ENCODE assay signal across 10 mouse cellular contexts in genomic region chr2:164942692-164943290, GRCm38 (mm10). TPM values are rescaled to one million over a fixed set of nuclear protein-coding genes. Genes with fewer than 3 reads are reported as not detected.
DNase-seq lines count a peak whose midpoint lies in the region; ATAC-seq and TF ChIP-seq lines count a peak whose summit lies in the region.
"Had no signal": no experiment of that assay in that cellular context is flagged by ENCODE, and none has a peak within 500 bp of the region (broad histone marks: within the 10 kb centered on the region; RNA-seq: fewer than 3 reads in every experiment).

No protein-coding gene starts in this region.

- H3K27ac ChIP-seq in heart, embryonic 12.5 days (ENCODE audit: poor library complexity, severe bottlenecking): no peak overlapping the region
- peak overlapping the region; percentile 55; the same call in 1 of the 2 replicates for H3K27ac ChIP-seq in ES-E14 (ENCODE audit: insufficient read depth, low read depth, low read length, poor library complexity, severe bottlenecking)
- no peak overlapping the region for H3K27ac ChIP-seq in liver, embryonic 14.5 days
- no peak overlapping the region for H3K27ac ChIP-seq in thymus, adult 2 months (ENCODE audit: control insufficient read depth, insufficient read depth, low read length)
- H3K27ac ChIP-seq: limb, embryonic 15.5 days had no signal

- no peak for TF ChIP-seq POLR2A in thymus, adult 2 months (IDR thresholded peaks at IDR 0.05; ENCODE audit: control insufficient read depth, extremely low read depth, insufficient read depth, low read length, poor library complexity)

- H3K4me2 ChIP-seq in heart, embryonic 12.5 days: no peak overlapping the region
- no peak overlapping the region for H3K4me2 ChIP-seq in liver, embryonic 14.5 days (ENCODE audit: low read depth)
- H3K4me2 ChIP-seq: limb, embryonic 15.5 days had no signal

- no peaks in the 10 kb centered on the region for H3K9me3 ChIP-seq in heart, embryonic 12.5 days (replicated peaks)
- H3K9me3 ChIP-seq in ES-E14 (ENCODE audit: control insufficient read depth, insufficient read depth, low read depth, low read length): no peaks in the 10 kb centered on the region
- no peaks in the 10 kb centered on the region for H3K9me3 ChIP-seq in liver, embryonic 14.5 days (ENCODE audit: control insufficient read depth, low read length)
- H3K9me3 ChIP-seq: limb, embryonic 15.5 days had no signal

- H3K4me3 ChIP-seq in heart, embryonic 12.5 days: no peak overlapping the region
- no peak overlapping the region for H3K4me3 ChIP-seq in ES-E14 (ENCODE audit: insufficient read depth in 1 of 2, low read depth in 1 of 2, low read length in 2 of 2, poor library complexity in 1 of 2, severe bottlenecking in 1 of 2)
- H3K4me3 ChIP-seq in liver, embryonic 14.5 days (ENCODE audit: insufficient read depth in 1 of 2, low read depth in 2 of 2, low read length in 2 of 2): no peak overlapping the region
- no peak overlapping the region for H3K4me3 ChIP-seq in thymus, adult 2 months (ENCODE audit: control insufficient read depth, insufficient read depth, low read length)
- H3K4me3 ChIP-seq: limb, embryonic 15.5 days had no signal

- in situ Hi-C loops in ES-E14 (cut with MboI; ENCODE audit: low sequenced_read_pairs in 2 of 2, unreplicated experiment in 2 of 2): no loop called here

- peaks cover 22% of the 10 kb centered on the region for H3K4me1 ChIP-seq in heart, embryonic 12.5 days (replicated peaks)
- peaks cover 0 to 43% of the 10 kb centered on the region in 2 experiments; a peak in 2 of 4 replicates for H3K4me1 ChIP-seq in ES-E14 (ENCODE audit: control insufficient read depth in 2 of 2, insufficient read depth in 2 of 2, low read length in 2 of 2, poor library complexity in 1 of 2)
- peaks cover 0 to 5% of the 10 kb centered on the region in 2 experiments; a peak in 1 of 4 replicates for H3K4me1 ChIP-seq in liver, embryonic 14.5 days (replicated peaks; ENCODE audit: control insufficient read depth in 2 of 2, insufficient read depth in 2 of 2, low read length in 1 of 2)
- peaks cover 56% of the 10 kb centered on the region for H3K4me1 ChIP-seq in thymus, adult 2 months (replicated peaks; ENCODE audit: control insufficient read depth, insufficient read depth, low read length)

- H3K36me3 ChIP-seq in heart, embryonic 12.5 days: no peaks in the 10 kb centered on the region
- no peaks in the 10 kb centered on the region for H3K36me3 ChIP-seq in ES-E14 (ENCODE audit: control insufficient read depth, insufficient read depth, low read length, poor library complexity, severe bottlenecking)
- no peaks in the 10 kb centered on the region for H3K36me3 ChIP-seq in liver, embryonic 14.5 days (replicated peaks; ENCODE audit: control insufficient read depth, insufficient read depth, low read depth)
- H3K36me3 ChIP-seq in thymus, adult 2 months (ENCODE audit: control insufficient read depth, insufficient read depth, low read length): no peaks in the 10 kb centered on the region
- H3K36me3 ChIP-seq: limb, embryonic 15.5 days had no signal

- no peak for TF ChIP-seq EP300 in liver, embryonic 14.5 days (IDR thresholded peaks at IDR 0.05; ENCODE audit: low read depth)

- peaks cover 58% of the 10 kb centered on the region for H3K27me3 ChIP-seq in heart, embryonic 12.5 days (replicated peaks)
- H3K27me3 ChIP-seq in liver, embryonic 14.5 days (ENCODE audit: control insufficient read depth, insufficient read depth, low read length): peaks cover 38% of the 10 kb centered on the region
- peaks cover 8% of the 10 kb centered on the region; the same call in 1 of the 2 replicates for H3K27me3 ChIP-seq in thymus, adult 2 months (ENCODE audit: control insufficient read depth, insufficient read depth, low read length)

- WGBS in heart, embryonic 12.5 days: 11% methylated on average over 5 of the region's 5 CpGs
- 1% methylated on average over 5 of the region's 5 CpGs for WGBS in liver, embryonic 14.5 days (ENCODE audit: insufficient replicate concordance)
- 2% methylated on average over 5 of the region's 5 CpGs for WGBS in thymus, adult 2 months

- no peak for TF ChIP-seq CTCF in liver, embryonic 14.5 days (IDR thresholded peaks at IDR 0.05; ENCODE audit: low read depth)
- TF ChIP-seq CTCF in thymus, adult 2 months (IDR thresholded peaks at IDR 0.05; ENCODE audit: borderline replicate concordance, control insufficient read depth, extremely low read depth, insufficient read depth, low read length, poor library complexity): no peak

- no peak overlapping the region for H3K9ac ChIP-seq in heart, embryonic 12.5 days
- H3K9ac ChIP-seq in ES-E14 (ENCODE audit: insufficient read depth, low read depth, low read length, poor library complexity, severe bottlenecking): no peak overlapping the region
- no peak overlapping the region for H3K9ac ChIP-seq in liver, embryonic 14.5 days (replicated peaks)
- H3K9ac ChIP-seq: limb, embryonic 15.5 days had no signal

- peak; percentile 15 to 62 for DNase-seq in heart, adult 9 months (ENCODE audit: low spot score in 2 of 2)
- DNase-seq in ES-E14 (ENCODE audit: low read depth, low spot score): no peak
- DNase-seq in liver, embryonic 14.5 days (ENCODE audit: low read depth in 3 of 3, low spot score in 3 of 3): no peak
- DNase-seq in thymus, adult 2 months: peak; percentile 77
- DNase-seq in kidney, postnatal 36 days: no peak
- DNase-seq in gastrocnemius, postnatal 10 days: no peak
- DNase-seq in embryo, embryonic 9.5 days (ENCODE audit: extremely low spot score): no peak
- DNase-seq: kidney, adult 18-20 months had no signal

- no peak for ATAC-seq in heart, embryonic 12.5 days (ENCODE audit: insufficient number of reproducible peaks, low FRiP score)
- ATAC-seq in liver, embryonic 14.5 days (ENCODE audit: insufficient read depth): peak; percentile 15; the same call in 1 of the 2 replicates

TF ChIP-seq in ES-E14, 5 proteins besides CTCF, POLR2A, EP300 and RAD21:
- TF ChIP-seq CHD2 (IDR thresholded peaks at IDR 0.05; ENCODE audit: low read depth, low read length): no peak
- TF ChIP-seq HCFC1 (IDR thresholded peaks at IDR 0.05; ENCODE audit: borderline replicate concordance, insufficient read depth, low read length): no peak
- TF ChIP-seq ZNF384 (IDR thresholded peaks at IDR 0.05; ENCODE audit: low read depth, low read length): no peak
- no peak for TF ChIP-seq MAFK (IDR thresholded peaks at IDR 0.05; ENCODE audit: insufficient read depth, low read depth, low read length)
- TF ChIP-seq ZC3H11A (IDR thresholded peaks at IDR 0.05; ENCODE audit: borderline replicate concordance, low read depth, low read length): no peak
TF ChIP-seq in ES-E14: peak in this region for 0.

RNA-seq across cellular contexts. Expression of gene Mmp9, which starts 2.2 kb away (rescaled TPM):
- polyA plus RNA-seq in heart, embryonic 12.5 days (2016; fragmentation: Nextera tagmentation; extraction: Ambion mirVana): 0.42 TPM in 2 replicates
- 5.8 and 7.0 TPM in 2 replicates for total RNA-seq in ES-E14 (2012; rRNA removed)
- 0.97 and 1.00 TPM in 2 replicates for polyA plus RNA-seq in liver, embryonic 14.5 days (2012; rRNA removed)
- 0.76 and 1.2 TPM in 2 replicates for polyA plus RNA-seq in liver, embryonic 14.5 days (2014; fragmentation: Nextera tagmentation; extraction: Ambion mirVana)
- 29.1 and 31.7 TPM in 2 replicates for polyA plus RNA-seq in thymus, adult 2 months (2012; rRNA removed)
- 10 to 100 TPM in 1 of 2 experiments, 1 to 10 TPM in 1; 1.2 to 96.6 TPM for total RNA-seq in gastrocnemius, postnatal 10 days (2021)

RNA-seq across cellular contexts. Expression of gene Slc12a5, which starts 17.8 kb away (rescaled TPM):
- 0.82 and 1.3 TPM in 2 replicates for polyA plus RNA-seq in heart, embryonic 12.5 days (2016; fragmentation: Nextera tagmentation; extraction: Ambion mirVana)
- 1.7 and 2.0 TPM in 2 replicates for total RNA-seq in ES-E14 (2012; rRNA removed)
- polyA plus RNA-seq in liver, embryonic 14.5 days (2012; rRNA removed): 0.42 and 0.60 TPM in 2 replicates
- 0.10 and 0.24 TPM in 2 replicates for polyA plus RNA-seq in liver, embryonic 14.5 days (2014; fragmentation: Nextera tagmentation; extraction: Ambion mirVana)
- polyA plus RNA-seq in thymus, adult 2 months (2012; rRNA removed): 0.70 and 1.3 TPM in 2 replicates
- total RNA-seq in gastrocnemius, postnatal 10 days (2021): 1 to 10 TPM; 1.4 to 1.5 TPM

RNA-seq across cellular contexts. Expression of gene Zfp335, which starts 31.2 kb away (rescaled TPM):
- polyA plus RNA-seq in heart, embryonic 12.5 days (2016; fragmentation: Nextera tagmentation; extraction: Ambion mirVana): 11.4 and 12.2 TPM in 2 replicates
- 18.5 and 22.4 TPM in 2 replicates for total RNA-seq in ES-E14 (2012; rRNA removed)
- 8.8 and 10.1 TPM in 2 replicates for polyA plus RNA-seq in liver, embryonic 14.5 days (2012; rRNA removed)
- 4.0 and 5.2 TPM in 2 replicates for polyA plus RNA-seq in liver, embryonic 14.5 days (2014; fragmentation: Nextera tagmentation; extraction: Ambion mirVana)
- 92.6 and 99.0 TPM in 2 replicates for polyA plus RNA-seq in thymus, adult 2 months (2012; rRNA removed)
- total RNA-seq in gastrocnemius, postnatal 10 days (2021): 10 to 100 TPM in 1 of 2 experiments, 1 to 10 TPM in 1; 8.5 to 11.0 TPM

Comparison
In these comparisons a context has a peak if more than half of its experiments do, and no peak if none do; other contexts are left out.
1. DNase-seq: peak in heart, adult 9 months (2 of 2) and thymus, adult 2 months (single experiment); none in ES-E14 (single experiment), liver, embryonic 14.5 days (0 of 3), kidney, postnatal 36 days (0 of 2), gastrocnemius, postnatal 10 days (single experiment) and embryo, embryonic 9.5 days (single experiment).
2. RNA of gene Mmp9, which starts 2.2 kb away (polyA plus RNA-seq): 29.1 to 31.7 TPM in thymus, adult 2 months; 0.76 to 1.2 TPM in liver, embryonic 14.5 days and 0.42 TPM in heart, embryonic 12.5 days; every median in the first group is over 10 times any median in the second.